Mouse (Mus musculus): ENCODE data around the gene Col18a1. TPM values are rescaled to one million over a fixed set of nuclear protein-coding genes. Genes with fewer than 3 reads are reported as not detected.

Col18a1 gene
- total and polyA plus RNA-seq, 3 experiments: 26.7 to 78.8 (median 40.0) TPM

- DNase-seq: no peak
Observed at GRCm38 (mm10) chr10:77110843-77111242, 55.5 kb downstream of the Col18a1 start.

- DNase-seq: no peak
Observed at GRCm38 (mm10) chr10:77110010-77110409, 56.3 kb downstream of the Col18a1 start.

- no peak for DNase-seq
Observed at GRCm38 (mm10) chr10:77108106-77108505, 58.2 kb downstream of the Col18a1 start.

- no peak for DNase-seq
Observed at GRCm38 (mm10) chr10:77104327-77104726, 62.0 kb downstream of the Col18a1 start.

GRCm38 (mm10) chr10:77103689-77104088 is 62.7 kb downstream of the Col18a1 start:
- DNase-seq: no peak

GRCm38 (mm10) chr10:77099777-77100176 is 66.6 kb downstream of the Col18a1 start:
- DNase-seq: no peak

- DNase-seq: no peak
Observed at GRCm38 (mm10) chr10:77098619-77099018, 67.7 kb downstream of the Col18a1 start.

GRCm38 (mm10) chr10:77097890-77098200 is 68.5 kb downstream of the Col18a1 start:
- no peak for DNase-seq

GRCm38 (mm10) chr10:77097006-77097889 is 69.1 kb downstream of the Col18a1 start:
- DNase-seq: no peak

- no peak for DNase-seq
Observed at GRCm38 (mm10) chr10:77095666-77096065, 70.7 kb downstream of the Col18a1 start.

- DNase-seq: no peak
Observed at GRCm38 (mm10) chr10:77093817-77094216, 72.5 kb downstream of the Col18a1 start.

- DNase-seq: no peak
Observed at GRCm38 (mm10) chr10:77091538-77092097, 74.7 kb downstream of the Col18a1 start.

- DNase-seq: no peak
Observed at GRCm38 (mm10) chr10:77090063-77090462, 76.3 kb downstream of the Col18a1 start.

GRCm38 (mm10) chr10:77089336-77089735 is 77.0 kb downstream of the Col18a1 start:
- DNase-seq: peak; percentile 85

GRCm38 (mm10) chr10:77084568-77084967 is 81.8 kb downstream of the Col18a1 start:
- peak; percentile 84 for DNase-seq

GRCm38 (mm10) chr10:77082921-77083320 is 83.4 kb downstream of the Col18a1 start:
- DNase-seq: no peak

- peak; percentile 85 for DNase-seq
Observed at GRCm38 (mm10) chr10:77082453-77082852, 83.9 kb downstream of the Col18a1 start.

- no peak for DNase-seq
Observed at GRCm38 (mm10) chr10:77078961-77079360, 87.4 kb downstream of the Col18a1 start.

GRCm38 (mm10) chr10:77078456-77078855 is 87.9 kb downstream of the Col18a1 start:
- no peak for DNase-seq

- peak; percentile 71 for DNase-seq
Observed at GRCm38 (mm10) chr10:77074276-77074974, 91.9 kb downstream of the Col18a1 start.

GRCm38 (mm10) chr10:77070072-77070471 is 96.3 kb downstream of the Col18a1 start:
- DNase-seq: peak; percentile 83

- DNase-seq: no peak
Observed at GRCm38 (mm10) chr10:77068469-77068868, 97.9 kb downstream of the Col18a1 start.

GRCm38 (mm10) chr10:77064659-77065058 is 101.7 kb downstream of the Col18a1 start:
- DNase-seq: no peak

Data from adrenal gland, adult 2 months (tissue).